In genomic region chr19:61225526-61226400, GRCm38 (mm10) we compare ENCODE assay signal across 8 mouse cellular contexts. TPM values are rescaled to one million over a fixed set of nuclear protein-coding genes. Genes with fewer than 3 reads are reported as not detected.
DNase-seq lines count a peak whose midpoint lies in the region; ATAC-seq lines count a peak whose summit lies in the region.

No protein-coding gene starts in this region.

- WGBS in embryonic facial prominence, embryonic 12.5 days, result 7% methylated on average over 69 of the region's 70 CpGs
- WGBS in limb, embryonic 12.5 days, result 7% methylated on average over 66 of the region's 70 CpGs
- 10% methylated on average over 70 of the region's 70 CpGs for WGBS in midbrain, embryonic 13.5 days

- peak overlapping the region; percentile 60 for H3K4me2 ChIP-seq in embryonic facial prominence, embryonic 12.5 days (replicated peaks)
- peak overlapping the region; percentile 61 for H3K4me2 ChIP-seq in limb, embryonic 12.5 days
- peak overlapping the region; percentile 58 for H3K4me2 ChIP-seq in midbrain, embryonic 13.5 days (replicated peaks)

- H3K27me3 ChIP-seq in embryonic facial prominence, embryonic 12.5 days, result 0 out of 2 replicates have a peak, but pooled peaks cover 3% of the 10 kb centered on the region
- no peaks in the 10 kb centered on the region for H3K27me3 ChIP-seq in limb, embryonic 12.5 days
- H3K27me3 ChIP-seq in midbrain, embryonic 13.5 days, result 0 out of 2 replicates have a peak, but pooled peaks cover 2% of the 10 kb centered on the region

- H3K27ac ChIP-seq in embryonic facial prominence, embryonic 12.5 days, result peak overlapping the region; percentile 77
- peak overlapping the region; percentile 81 for H3K27ac ChIP-seq in limb, embryonic 12.5 days
- peak overlapping the region; percentile 88 for H3K27ac ChIP-seq in midbrain, embryonic 13.5 days

- no peaks in the 10 kb centered on the region for H3K4me1 ChIP-seq in embryonic facial prominence, embryonic 12.5 days
- 0 out of 2 replicates have a peak, but pooled peaks cover 3% of the 10 kb centered on the region for H3K4me1 ChIP-seq in limb, embryonic 12.5 days (replicated peaks)
- H3K4me1 ChIP-seq in midbrain, embryonic 13.5 days (replicated peaks), result no peaks in the 10 kb centered on the region

- H3K4me3 ChIP-seq in embryonic facial prominence, embryonic 12.5 days, result peak overlapping the region; percentile 60
- H3K4me3 ChIP-seq in limb, embryonic 12.5 days (replicated peaks), result peak overlapping the region; percentile 59
- peak overlapping the region; percentile 58 for H3K4me3 ChIP-seq in midbrain, embryonic 13.5 days (replicated peaks)

- no peaks in the 10 kb centered on the region for H3K36me3 ChIP-seq in embryonic facial prominence, embryonic 12.5 days
- H3K36me3 ChIP-seq in limb, embryonic 12.5 days, result no peaks in the 10 kb centered on the region
- no peaks in the 10 kb centered on the region for H3K36me3 ChIP-seq in midbrain, embryonic 13.5 days

- DNase-seq in brain, embryonic 18.5 days (ENCODE audit: low read depth, low spot score), result peak; percentile 86
- DNase-seq in kidney, adult 8-10 months, result peak; percentile 46 to 63
- peak; percentile 40 to 83 for DNase-seq in spleen, postnatal 10 days (ENCODE audit: low spot score in 2 of 2)

- H3K9ac ChIP-seq in embryonic facial prominence, embryonic 12.5 days, result no peak overlapping the region
- H3K9ac ChIP-seq in limb, embryonic 12.5 days (replicated peaks), result 0 out of 2 replicates have a peak overlapping the region, but pooled peaks have one; percentile 31
- H3K9ac ChIP-seq in midbrain, embryonic 13.5 days (replicated peaks), result peak overlapping the region; percentile 39

- H3K9me3 ChIP-seq in embryonic facial prominence, embryonic 12.5 days, result 0 out of 2 replicates have a peak, but pooled peaks cover 10% of the 10 kb centered on the region
- peaks cover 19% of the 10 kb centered on the region; the same call in 1 of the 2 replicates for H3K9me3 ChIP-seq in limb, embryonic 12.5 days
- no peaks in the 10 kb centered on the region for H3K9me3 ChIP-seq in midbrain, embryonic 13.5 days

- peak; percentile 63 for ATAC-seq in embryonic facial prominence, embryonic 12.5 days (ENCODE audit: insufficient number of reproducible peaks, insufficient read depth, low FRiP score, low TSS enrichment)
- ATAC-seq in granulocyte monocyte progenitor cell, adult 5-6 weeks (replicated peaks; ENCODE audit: poor library complexity, severe bottlenecking), result peak; percentile 16
- peak; percentile 37 for ATAC-seq in limb, embryonic 12.5 days (ENCODE audit: insufficient number of reproducible peaks, insufficient read depth, low FRiP score, low TSS enrichment, low read depth)
- ATAC-seq in midbrain, embryonic 13.5 days, result peak; percentile 71
- no peak for ATAC-seq in activated CD4-positive, CD25-positive, alpha-beta regulatory T cell, adult 4 months

RNA-seq across cellular contexts. Expression of gene Csf2ra, which starts 2.5 kb away (rescaled TPM):
- 32.4 and 36.1 TPM in 2 replicates for polyA plus RNA-seq in embryonic facial prominence, embryonic 12.5 days (2016; fragmentation: Nextera tagmentation; extraction: Ambion mirVana)
- total RNA-seq in granulocyte monocyte progenitor cell, adult 5-6 weeks (2014; fragmentation: Nextera tagmentation), result 132 and 140 TPM in 2 replicates
- total RNA-seq in granulocyte monocyte progenitor cell, adult 5-6 weeks (2017), result 36.1 and 42.1 TPM in 2 replicates
- polyA plus RNA-seq in limb, embryonic 12.5 days (2016; fragmentation: Nextera tagmentation; extraction: Ambion mirVana), result 22.8 and 29.5 TPM in 2 replicates
- polyA plus RNA-seq in midbrain, embryonic 13.5 days (2015; fragmentation: Nextera tagmentation; extraction: Ambion mirVana), result 38.3 and 41.5 TPM in 2 replicates
- polyA plus RNA-seq in activated CD4-positive, CD25-positive, alpha-beta regulatory T cell, adult 4 months (2017; shearing (Covaris generic)), result 1 to 10 TPM in 1 of 2 experiments, under 1 TPM in 1; 0.67 to 2.2 TPM

RNA-seq across cellular contexts. Expression of gene Gm6020, which starts 42.1 kb away (rescaled TPM):
- not detected in 2 replicates for polyA plus RNA-seq in embryonic facial prominence, embryonic 12.5 days (2016; fragmentation: Nextera tagmentation; extraction: Ambion mirVana)
- not detected in 2 replicates for total RNA-seq in granulocyte monocyte progenitor cell, adult 5-6 weeks (2014; fragmentation: Nextera tagmentation)
- not detected in 2 replicates for total RNA-seq in granulocyte monocyte progenitor cell, adult 5-6 weeks (2017)
- not detected in 2 replicates for polyA plus RNA-seq in limb, embryonic 12.5 days (2016; fragmentation: Nextera tagmentation; extraction: Ambion mirVana)
- not detected in 2 replicates for polyA plus RNA-seq in midbrain, embryonic 13.5 days (2015; fragmentation: Nextera tagmentation; extraction: Ambion mirVana)
- polyA plus RNA-seq in activated CD4-positive, CD25-positive, alpha-beta regulatory T cell, adult 4 months (2017; shearing (Covaris generic)), result not detected

RNA-seq across cellular contexts. Expression of gene Gm7102, which starts 49.7 kb away (rescaled TPM):
- polyA plus RNA-seq in embryonic facial prominence, embryonic 12.5 days (2016; fragmentation: Nextera tagmentation; extraction: Ambion mirVana), result 0.20 and 0.33 TPM in 2 replicates
- total RNA-seq in granulocyte monocyte progenitor cell, adult 5-6 weeks (2014; fragmentation: Nextera tagmentation), result not detected in 2 replicates
- 1.0 and 1.1 TPM in 2 replicates for total RNA-seq in granulocyte monocyte progenitor cell, adult 5-6 weeks (2017)
- polyA plus RNA-seq in limb, embryonic 12.5 days (2016; fragmentation: Nextera tagmentation; extraction: Ambion mirVana), result 0.19 and 0.23 TPM in 2 replicates
- 0.13 TPM in 1 of 2 replicates, not detected in the other for polyA plus RNA-seq in midbrain, embryonic 13.5 days (2015; fragmentation: Nextera tagmentation; extraction: Ambion mirVana)
- not detected for polyA plus RNA-seq in activated CD4-positive, CD25-positive, alpha-beta regulatory T cell, adult 4 months (2017; shearing (Covaris generic))
